Mouse (Mus musculus): ENCODE results near the gene Tmem19. TPM values are rescaled to one million over a fixed set of nuclear protein-coding genes. Genes with fewer than 3 reads are reported as not detected.
"Not testable (repeated sequence)": the region's sequence is repeated elsewhere in the genome, so short reads cannot be mapped to it uniquely, and the experiment has no call there.

The Tmem19 gene
- total RNA-seq, 2 experiments from 2014 or later = 13.7 to 18.3 TPM

GRCm38 (mm10) chr10:115349029-115349428 lies 13.3 kb downstream of the Tmem19 start:
- DNase-seq (ENCODE audit: low spot score) = no peak

- no peak for DNase-seq (ENCODE audit: low spot score)
Observed at GRCm38 (mm10) chr10:115348131-115348530, 14.2 kb downstream of the Tmem19 start.

GRCm38 (mm10) chr10:115346444-115346843 lies 15.9 kb downstream of the Tmem19 start:
- no peak for DNase-seq (ENCODE audit: low spot score)

GRCm38 (mm10) chr10:115342771-115343425 lies 19.4 kb downstream of the Tmem19 start:
- DNase-seq (ENCODE audit: low spot score) = no peak

- no peak for DNase-seq (ENCODE audit: low spot score)
Observed at GRCm38 (mm10) chr10:115339820-115340328, 22.4 kb downstream of the Tmem19 start.

- no peak for DNase-seq (ENCODE audit: low spot score)
Observed at GRCm38 (mm10) chr10:115336901-115337300, 25.4 kb downstream of the Tmem19 start.

GRCm38 (mm10) chr10:115333528-115333927 lies 28.8 kb downstream of the Tmem19 start:
- no peak for DNase-seq (ENCODE audit: low spot score)

GRCm38 (mm10) chr10:115332997-115333396 lies 29.3 kb downstream of the Tmem19 start:
- no peak for DNase-seq (ENCODE audit: low spot score)

GRCm38 (mm10) chr10:115332420-115332952 lies 29.8 kb downstream of the Tmem19 start:
- peak; percentile 52 for DNase-seq (ENCODE audit: low spot score)

- no peak for DNase-seq (ENCODE audit: low spot score)
Observed at GRCm38 (mm10) chr10:115329010-115329530, 33.2 kb downstream of the Tmem19 start.

- DNase-seq (ENCODE audit: low spot score) = peak; percentile 67
Observed at GRCm38 (mm10) chr10:115328514-115328913, 33.8 kb downstream of the Tmem19 start.

- peak; percentile 85 for DNase-seq (ENCODE audit: low spot score)
Observed at GRCm38 (mm10) chr10:115323295-115323694, 39.0 kb downstream of the Tmem19 start.

GRCm38 (mm10) chr10:115321317-115322035 lies 40.8 kb downstream of the Tmem19 start:
- no peak for DNase-seq (ENCODE audit: low spot score)

- DNase-seq (ENCODE audit: low spot score) = not testable (repeated sequence)
Observed at GRCm38 (mm10) chr10:115318388-115318787, 43.9 kb downstream of the Tmem19 start.

- DNase-seq (ENCODE audit: low spot score) = no peak
Observed at GRCm38 (mm10) chr10:115316313-115316712, 46.0 kb downstream of the Tmem19 start.

- DNase-seq (ENCODE audit: low spot score) = peak; percentile 98
Observed at GRCm38 (mm10) chr10:115315473-115316171, 46.7 kb downstream of the Tmem19 start, which contains the start of gene Rab21. Rab21 (minus strand) TSS chr10:115315594.

GRCm38 (mm10) chr10:115314582-115315452 lies 47.5 kb downstream of the Tmem19 start:
- peak; percentile 23 for DNase-seq (ENCODE audit: low spot score)

GRCm38 (mm10) chr10:115314287-115314581 lies 48.1 kb downstream of the Tmem19 start:
- DNase-seq (ENCODE audit: low spot score) = no peak

GRCm38 (mm10) chr10:115313641-115314286 lies 48.5 kb downstream of the Tmem19 start:
- DNase-seq (ENCODE audit: low spot score) = no peak

- DNase-seq (ENCODE audit: low spot score) = no peak
Observed at GRCm38 (mm10) chr10:115312732-115313131, 49.6 kb downstream of the Tmem19 start.

Measured in gastrocnemius, adult 18-20 months (tissue).